Mouse (Mus musculus): ENCODE measurements around the gene Lingo4. TPM values are rescaled to one million over a fixed set of nuclear protein-coding genes. Genes with fewer than 3 reads are reported as not detected.

The Lingo4 gene
- polyA plus RNA-seq, 1 experiment, result not detected

GRCm38 (mm10) chr3:94405561-94405960 lies 7.2 kb downstream of the Lingo4 start:
- peaks cover 20% of the 10 kb centered on the region for H3K27me3 ChIP-seq (ENCODE audit: control insufficient read depth, insufficient read depth, insufficient read length)
- no peaks in the 10 kb centered on the region for H3K79me2 ChIP-seq (ENCODE audit: control insufficient read depth, insufficient read depth)
- H3ac ChIP-seq (ENCODE audit: control insufficient read depth, insufficient read length), result no peak overlapping the region
- H3K4me2 ChIP-seq (ENCODE audit: low read depth), result no peak overlapping the region
- no peaks in the 10 kb centered on the region for H3K36me3 ChIP-seq (ENCODE audit: control insufficient read depth, insufficient read depth)
- TF ChIP-seq USF1 (IDR thresholded peaks at IDR 0.05; ENCODE audit: low read depth) (no peak), MAX (IDR thresholded peaks at IDR 0.05; ENCODE audit: low read depth) (no peak), CEBPB (IDR thresholded peaks at IDR 0.05; ENCODE audit: insufficient read depth, poor library complexity, severe bottlenecking) (no peak)
- no peak overlapping the region for H3K4me3 ChIP-seq

- Histone ChIP-seq H3ac (ENCODE audit: control insufficient read depth, insufficient read length) (peak overlapping the region; percentile 22), H3K79me2 (ENCODE audit: control insufficient read depth, insufficient read depth) (no peaks in the 10 kb centered on the region), H3K4me2 (ENCODE audit: low read depth) (peak overlapping the region; percentile 84), H3K4me3 (peak overlapping the region; percentile 32), H3K27me3 (ENCODE audit: control insufficient read depth, insufficient read depth, insufficient read length) (peaks cover 5% of the 10 kb centered on the region), H3K36me3 (ENCODE audit: control insufficient read depth, insufficient read depth) (no peaks in the 10 kb centered on the region)
- TF ChIP-seq MYOD1 (IDR thresholded peaks at IDR 0.05; ENCODE audit: control insufficient read depth in 1 of 3, insufficient read length in 2 of 3, low read depth in 2 of 3) (no peak), POLR2AphosphoS2 (IDR thresholded peaks at IDR 0.05; ENCODE audit: insufficient read length, low read depth) (no peak), MYOG (IDR thresholded peaks at IDR 0.05; ENCODE audit: control insufficient read depth in 1 of 3, insufficient read depth in 1 of 3, insufficient read length in 2 of 3, low read depth in 2 of 3) (no peak), E2F4 (IDR thresholded peaks at IDR 0.05; ENCODE audit: insufficient read depth) (no peak), CEBPB (IDR thresholded peaks at IDR 0.05; ENCODE audit: insufficient read depth, poor library complexity, severe bottlenecking) (no peak), TCF12 (IDR thresholded peaks at IDR 0.05; ENCODE audit: insufficient read depth, poor library complexity, severe bottlenecking) (no peak), REST (IDR thresholded peaks at IDR 0.05; ENCODE audit: insufficient read depth, insufficient read length) (no peak), USF1 (IDR thresholded peaks at IDR 0.05; ENCODE audit: low read depth) (no peak), TCF3 (IDR thresholded peaks at IDR 0.05; ENCODE audit: insufficient read length, low read depth) (no peak), MAX (IDR thresholded peaks at IDR 0.05; ENCODE audit: low read depth) (no peak), POLR2A (IDR thresholded peaks at IDR 0.05; ENCODE audit: insufficient read length, low read depth) (no peak), SRF (IDR thresholded peaks at IDR 0.05; ENCODE audit: control insufficient read depth, insufficient read length, low read depth) (no peak)
Observed at GRCm38 (mm10) chr3:94412530-94412929, 14.2 kb downstream of the Lingo4 start.

GRCm38 (mm10) chr3:94413031-94413679 lies 14.8 kb downstream of the Lingo4 start, which contains the start of gene Tdrkh:
Gene Tdrkh (plus strand): TSS chr3:94413273.
- peak within 1 kb of the TSS; percentile 32 for H3K4me3 ChIP-seq
- peak within 1 kb of the TSS; percentile 22 for H3ac ChIP-seq (ENCODE audit: control insufficient read depth, insufficient read length)
- TF ChIP-seq USF1 (IDR thresholded peaks at IDR 0.05; ENCODE audit: low read depth), result no peak
- no peak for TF ChIP-seq CEBPB (IDR thresholded peaks at IDR 0.05; ENCODE audit: insufficient read depth, poor library complexity, severe bottlenecking)
- no peak for TF ChIP-seq REST (IDR thresholded peaks at IDR 0.05; ENCODE audit: insufficient read depth, insufficient read length)
- no peak for TF ChIP-seq MYOG (IDR thresholded peaks at IDR 0.05; ENCODE audit: control insufficient read depth in 1 of 3, insufficient read depth in 1 of 3, insufficient read length in 2 of 3, low read depth in 2 of 3)
- TF ChIP-seq POLR2A (IDR thresholded peaks at IDR 0.05; ENCODE audit: insufficient read length, low read depth), result peak; percentile 83
- TF ChIP-seq SRF (IDR thresholded peaks at IDR 0.05; ENCODE audit: control insufficient read depth, insufficient read length, low read depth), result no peak
- no peak for TF ChIP-seq E2F4 (IDR thresholded peaks at IDR 0.05; ENCODE audit: insufficient read depth)
- peak; percentile 56 for TF ChIP-seq POLR2AphosphoS2 (IDR thresholded peaks at IDR 0.05; ENCODE audit: insufficient read length, low read depth)
- TF ChIP-seq TCF12 (IDR thresholded peaks at IDR 0.05; ENCODE audit: insufficient read depth, poor library complexity, severe bottlenecking), result no peak
- peak within 1 kb of the TSS; percentile 97 for H3K4me2 ChIP-seq (ENCODE audit: low read depth)
- H3K27me3 ChIP-seq (ENCODE audit: control insufficient read depth, insufficient read depth, insufficient read length), result no peaks in the 10 kb centered on the region
- no peaks in the 10 kb centered on the region for H3K36me3 ChIP-seq (ENCODE audit: control insufficient read depth, insufficient read depth)
- H3K79me2 ChIP-seq (ENCODE audit: control insufficient read depth, insufficient read depth), result no peaks in the 10 kb centered on the region

- Histone ChIP-seq H3K4me2 (ENCODE audit: low read depth) (no peak overlapping the region), H3K27me3 (ENCODE audit: control insufficient read depth, insufficient read depth, insufficient read length) (no peaks in the 10 kb centered on the region), H3ac (ENCODE audit: control insufficient read depth, insufficient read length) (no peak overlapping the region), H3K4me3 (no peak overlapping the region), H3K79me2 (ENCODE audit: control insufficient read depth, insufficient read depth) (no peaks in the 10 kb centered on the region), H3K36me3 (ENCODE audit: control insufficient read depth, insufficient read depth) (no peaks in the 10 kb centered on the region)
- no peak for TF ChIP-seq CEBPB (IDR thresholded peaks at IDR 0.05; ENCODE audit: insufficient read depth, poor library complexity, severe bottlenecking)
- no peak for TF ChIP-seq MAX (IDR thresholded peaks at IDR 0.05; ENCODE audit: low read depth)
- no peak for TF ChIP-seq SRF (IDR thresholded peaks at IDR 0.05; ENCODE audit: control insufficient read depth, insufficient read length, low read depth)
- no peak for TF ChIP-seq REST (IDR thresholded peaks at IDR 0.05; ENCODE audit: insufficient read depth, insufficient read length)
- TF ChIP-seq TCF12 (IDR thresholded peaks at IDR 0.05; ENCODE audit: insufficient read depth, poor library complexity, severe bottlenecking), result no peak
- TF ChIP-seq POLR2A (IDR thresholded peaks at IDR 0.05; ENCODE audit: insufficient read length, low read depth), result no peak
- no peak for TF ChIP-seq MYOD1 (IDR thresholded peaks at IDR 0.05; ENCODE audit: control insufficient read depth in 1 of 3, insufficient read length in 2 of 3, low read depth in 2 of 3)
- TF ChIP-seq POLR2AphosphoS2 (IDR thresholded peaks at IDR 0.05; ENCODE audit: insufficient read length, low read depth), result no peak
- no peak for TF ChIP-seq USF1 (IDR thresholded peaks at IDR 0.05; ENCODE audit: low read depth)
- no peak for TF ChIP-seq MYOG (IDR thresholded peaks at IDR 0.05; ENCODE audit: control insufficient read depth in 1 of 3, insufficient read depth in 1 of 3, insufficient read length in 2 of 3, low read depth in 2 of 3)
- TF ChIP-seq TCF3 (IDR thresholded peaks at IDR 0.05; ENCODE audit: insufficient read length, low read depth), result no peak
- no peak for TF ChIP-seq E2F4 (IDR thresholded peaks at IDR 0.05; ENCODE audit: insufficient read depth)
Observed at GRCm38 (mm10) chr3:94430980-94431379, 32.7 kb downstream of the Lingo4 start.

- Histone ChIP-seq H3K27me3 (ENCODE audit: control insufficient read depth, insufficient read depth, insufficient read length) (no peaks in the 10 kb centered on the region), H3K36me3 (ENCODE audit: control insufficient read depth, insufficient read depth) (no peaks in the 10 kb centered on the region), H3ac (ENCODE audit: control insufficient read depth, insufficient read length) (no peak overlapping the region), H3K4me2 (ENCODE audit: low read depth) (no peak overlapping the region), H3K4me3 (no peak overlapping the region), H3K79me2 (ENCODE audit: control insufficient read depth, insufficient read depth) (no peaks in the 10 kb centered on the region)
- no peak for TF ChIP-seq TCF12 (IDR thresholded peaks at IDR 0.05; ENCODE audit: insufficient read depth, poor library complexity, severe bottlenecking)
- no peak for TF ChIP-seq POLR2A (IDR thresholded peaks at IDR 0.05; ENCODE audit: insufficient read length, low read depth)
- no peak for TF ChIP-seq MAX (IDR thresholded peaks at IDR 0.05; ENCODE audit: low read depth)
- no peak for TF ChIP-seq REST (IDR thresholded peaks at IDR 0.05; ENCODE audit: insufficient read depth, insufficient read length)
- TF ChIP-seq CEBPB (IDR thresholded peaks at IDR 0.05; ENCODE audit: insufficient read depth, poor library complexity, severe bottlenecking), result no peak
- no peak for TF ChIP-seq USF1 (IDR thresholded peaks at IDR 0.05; ENCODE audit: low read depth)
- TF ChIP-seq POLR2AphosphoS2 (IDR thresholded peaks at IDR 0.05; ENCODE audit: insufficient read length, low read depth), result no peak
- TF ChIP-seq MYOG (IDR thresholded peaks at IDR 0.05; ENCODE audit: control insufficient read depth in 1 of 3, insufficient read depth in 1 of 3, insufficient read length in 2 of 3, low read depth in 2 of 3), result no peak
- TF ChIP-seq SRF (IDR thresholded peaks at IDR 0.05; ENCODE audit: control insufficient read depth, insufficient read length, low read depth), result no peak
Observed at GRCm38 (mm10) chr3:94434305-94434704, 36.0 kb downstream of the Lingo4 start.
